Mouse (Mus musculus) ES-E14 (cell line): ENCODE results near the gene Trak2.
"Not testable (repeated sequence)": the region's sequence is repeated elsewhere in the genome, so short reads cannot be mapped to it uniquely, and the experiment has no call there.

Source experiments
- ZC3H11A ChIP-seq: IDR thresholded peaks from 2 replicates; pipeline ENCODE4 v1.6.1; 2012; ENCODE audit warnings: low read depth, mild to moderate bottlenecking, inconsistent platforms, low read length, borderline replicate concordance
- ZNF384 ChIP-seq: IDR thresholded peaks from 2 replicates; pipeline ENCODE4 v1.6.1; 2012; ENCODE audit warnings: low read depth, low read length, inconsistent platforms

- TF ChIP-seq ZNF384, ZC3H11A: not testable (repeated sequence)
These were observed 75.7 kb downstream of the Trak2 start for GRCm38 (mm10) chr1:58897561-58897960.
